Mouse (Mus musculus) kidney, postnatal 0 days (tissue): ENCODE data around the gene Mettl9. TPM values are rescaled to one million over a fixed set of nuclear protein-coding genes. Genes with fewer than 3 reads are reported as not detected.

Experiments
- ATAC-seq: fragments of 200-750 bp; cut with Nextera tagmentation; replicated peaks from 2 replicates; pipeline ENCODE4 v1.8.0; 2017; ENCODE audit warnings: low read depth, moderate number of reproducible peaks, moderate TSS enrichment, moderate library complexity; ENCODE audit not compliant: low FRiP score
- DNase-seq: peaks from one replicate; pipeline ENCODE4 v3.0.0-alpha.2; 2016; ENCODE audit warnings: low spot score
- H3K27ac ChIP-seq: fragments of 300-500 bp; sonication (generic); 2 replicates; pipeline ENCODE4 v1.5.1; 2014; ENCODE audit warnings: mild to moderate bottlenecking
- H3K27me3 ChIP-seq: fragments of 300-500 bp; sonication (generic); 2 replicates; pipeline ENCODE4 v1.6.1; 2014; ENCODE audit warnings: low read length, mixed read lengths; ENCODE audit not compliant: insufficient read depth
- H3K36me3 ChIP-seq: fragments of 300-500 bp; sonication (generic); 2 replicates; pipeline ENCODE4 v1.6.1; 2014; ENCODE audit warnings: low read length, mixed read lengths; ENCODE audit not compliant: insufficient read depth
- H3K4me1 ChIP-seq: fragments of 300-500 bp; sonication (generic); replicated peaks from 2 replicates; pipeline ENCODE4 v1.6.1; 2014; ENCODE audit warnings: antibody characterized with exemption, low read length, mixed read lengths; ENCODE audit not compliant: insufficient read depth
- H3K4me2 ChIP-seq: fragments of 300-500 bp; sonication (generic); 2 replicates; pipeline ENCODE4 v1.6.1; 2014; ENCODE audit warnings: mild to moderate bottlenecking, low read length, moderate library complexity, mixed read lengths
- H3K4me3 ChIP-seq: fragments of 300-500 bp; sonication (generic); replicated peaks from 2 replicates; pipeline ENCODE4 v1.5.1; 2014; ENCODE audit warnings: low read depth, low read length
- H3K9ac ChIP-seq: fragments of 300-500 bp; sonication (generic); 2 replicates; pipeline ENCODE4 v1.6.1; 2014; ENCODE audit warnings: low read depth, low read length
- H3K9me3 ChIP-seq: fragments of 300-500 bp; sonication (generic); replicated peaks from 2 replicates; pipeline ENCODE4 v1.6.1; 2016; ENCODE audit warnings: low read length, inconsistent platforms, mixed read lengths
- CTCF ChIP-seq: IDR thresholded peaks from 2 replicates; pipeline ENCODE4 v1.5.1; 2016; ENCODE audit warnings: antibody characterized with exemption, low read depth, mild to moderate bottlenecking, moderate library complexity
- whole genome bisulfite sequencing: fragments of 180-500 bp; shearing (Covaris S2); extraction: QIAGEN DNeasy Blood & Tissue Kit; methylation state at CpG from one replicate; pipeline ENCODE4 v1.1.7; 2014; 5-methylcytosine and 5-hydroxymethylcytosine counted together
- polyA plus RNA-seq: library from polyadenylated mRNA; unstranded; fragments of >200 nt; fragmentation: Nextera tagmentation; extraction: Ambion mirVana; gene quantifications from 2 replicates; pipeline ENCODE4 v1.2.1, GENCODE M21; 2015

Gene Mettl9
- polyA plus RNA-seq, 1 experiment from 2014 or later = 177 TPM

GRCm38 (mm10) chr7:121077311-121077710, 43.1 kb downstream of the Mettl9 start:
- DNase-seq = no peak
- Histone ChIP-seq H3K9me3 (no peaks in the 10 kb centered on the region), H3K4me3 (no peak overlapping the region), H3K27me3 (no peaks in the 10 kb centered on the region), H3K4me2 (no peak overlapping the region), H3K27ac (no peak overlapping the region), H3K4me1 (no peaks in the 10 kb centered on the region), H3K36me3 (peaks cover 8% of the 10 kb centered on the region; the same call in 1 of the 2 replicates), H3K9ac (no peak overlapping the region)
- whole genome bisulfite sequencing = 85% methylated on average over 6 of the region's 6 CpGs
- TF ChIP-seq CTCF = no peak
- peak; percentile 53; the same call in 1 of the 2 replicates for ATAC-seq

DNA sequence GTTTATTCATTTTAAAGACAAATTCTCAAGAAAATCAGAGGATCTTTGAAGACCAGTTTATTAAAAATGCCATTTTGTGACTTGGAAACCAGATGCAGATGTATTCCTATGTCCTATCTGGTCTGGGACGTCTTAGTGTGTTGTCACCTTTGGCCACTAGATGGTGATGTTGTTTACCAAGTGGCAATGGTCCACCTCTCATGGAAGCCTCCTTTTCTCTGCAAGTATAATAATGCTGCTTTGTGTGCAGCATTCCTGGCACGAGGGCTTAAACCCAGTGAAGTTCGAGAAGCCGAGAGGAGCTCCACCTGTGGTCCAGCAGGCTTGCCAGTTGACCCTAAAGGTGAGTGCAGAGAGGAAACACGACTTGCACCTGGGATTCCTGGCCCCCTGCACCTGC, 43.6 kb downstream of the Mettl9 start:
- Histone ChIP-seq H3K4me2 (no peak overlapping the region), H3K27ac (no peak overlapping the region), H3K9ac (no peak overlapping the region), H3K4me3 (no peak overlapping the region), H3K9me3 (no peaks in the 10 kb centered on the region), H3K27me3 (no peaks in the 10 kb centered on the region), H3K36me3 (peaks cover 8% of the 10 kb centered on the region; the same call in 1 of the 2 replicates), H3K4me1 (no peaks in the 10 kb centered on the region)
- 24% methylated on average over 5 of the region's 5 CpGs for WGBS
- DNase-seq (peak; percentile 89), ATAC-seq (peak; percentile 63)
- peak; percentile 86 for TF ChIP-seq CTCF

DNA sequence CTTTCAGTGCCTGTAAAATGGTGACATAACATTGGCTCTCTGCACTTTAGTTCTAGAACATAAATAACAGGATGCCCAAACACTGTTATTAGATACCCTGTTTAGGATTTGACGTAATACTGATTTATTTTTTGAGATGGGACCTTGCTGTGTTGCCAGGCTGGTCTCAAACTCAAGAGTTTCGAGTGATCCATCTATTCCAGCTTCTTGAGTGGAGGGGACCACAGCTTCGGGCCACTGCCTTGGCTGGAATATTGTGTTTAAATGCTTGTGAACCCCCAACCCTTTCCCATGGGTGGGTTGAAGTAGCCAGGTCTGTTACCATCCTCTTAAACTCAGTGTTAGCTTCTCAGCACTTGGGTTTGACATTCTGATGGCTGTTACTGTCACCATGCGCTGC, 47.1 kb downstream of the Mettl9 start, which contains the start of gene Otoa:
Gene Otoa, plus strand, starts transcription at position 301 of the 400 bp plus-strand sequence.
- Histone ChIP-seq H3K4me3 (no peak within 1 kb of the TSS), H3K9me3 (no peaks in the 10 kb centered on the region), H3K4me2 (no peak within 1 kb of the TSS), H3K27ac (no peak within 1 kb of the TSS), H3K4me1 (no peaks in the 10 kb centered on the region), H3K9ac (no peak within 1 kb of the TSS), H3K27me3 (no peaks in the 10 kb centered on the region), H3K36me3 (peaks cover 8% of the 10 kb centered on the region; the same call in 1 of the 2 replicates)
- ATAC-seq (no peak), DNase-seq (no peak)
- 83% methylated on average over 4 of the region's 4 CpGs for WGBS
- no peak for TF ChIP-seq CTCF

- Histone ChIP-seq H3K36me3 (peaks cover 6% of the 10 kb centered on the region; the same call in 1 of the 2 replicates), H3K4me3 (no peak overlapping the region), H3K27me3 (no peaks in the 10 kb centered on the region), H3K9me3 (no peaks in the 10 kb centered on the region), H3K27ac (no peak overlapping the region), H3K4me1 (no peaks in the 10 kb centered on the region), H3K4me2 (no peak overlapping the region), H3K9ac (no peak overlapping the region)
- 81% methylated on average over 2 of the region's 2 CpGs for WGBS
- DNase-seq = no peak
- no peak for ATAC-seq
- no peak for TF ChIP-seq CTCF
Measured at GRCm38 (mm10) chr7:121081816-121082215, 47.6 kb downstream of the Mettl9 start.

GRCm38 (mm10) chr7:121082949-121083513, 48.8 kb downstream of the Mettl9 start:
- ATAC-seq = no peak

DNA sequence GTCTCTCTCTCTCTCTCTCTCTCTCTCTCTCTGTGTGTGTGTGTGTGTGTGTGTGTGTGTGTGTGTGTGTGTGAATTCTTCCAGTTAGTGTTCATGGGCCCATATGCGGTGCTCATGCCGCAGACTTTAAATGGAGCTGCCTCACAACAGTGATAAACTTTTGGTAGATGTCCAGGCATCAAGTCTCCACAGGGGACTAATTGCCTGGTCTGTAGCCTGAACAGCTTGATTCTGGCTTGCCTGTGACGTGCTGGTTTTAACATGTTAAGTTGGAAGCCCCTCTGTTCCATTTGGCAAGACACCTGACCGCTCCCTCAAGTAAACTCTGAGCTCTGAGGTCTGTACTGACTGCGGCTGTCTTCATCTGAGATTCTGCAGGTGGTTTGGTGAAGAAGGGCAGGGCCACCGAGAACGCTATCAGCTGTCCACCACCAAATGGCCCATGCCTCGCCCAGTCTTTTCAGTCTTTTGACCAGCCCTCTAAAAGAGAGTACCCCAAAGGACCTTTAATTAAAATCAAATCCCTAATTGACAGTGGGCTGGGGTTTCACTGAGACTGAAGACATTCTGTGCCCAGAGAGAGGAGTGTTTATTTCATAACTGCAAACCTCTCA, 50.7 kb downstream of the Mettl9 start:
- H3K27ac ChIP-seq = no peak overlapping the region
- no peak overlapping the region for H3K9ac ChIP-seq
- TF ChIP-seq CTCF = no peak
- no peaks in the 10 kb centered on the region for H3K27me3 ChIP-seq
- ATAC-seq (no peak), DNase-seq (no peak)
- no peaks in the 10 kb centered on the region for H3K4me1 ChIP-seq
- no peak overlapping the region for H3K4me3 ChIP-seq
- H3K4me2 ChIP-seq = no peak overlapping the region
- no peaks in the 10 kb centered on the region for H3K36me3 ChIP-seq
- 57% methylated on average over 8 of the region's 8 CpGs for WGBS
- no peaks in the 10 kb centered on the region for H3K9me3 ChIP-seq

More at GRCm38 (mm10) chr7:121082949-121083513, 48.8 kb downstream of the Mettl9 start:
- WGBS = 76% methylated on average over 9 of the region's 9 CpGs
- no peak for TF ChIP-seq CTCF
- Histone ChIP-seq H3K36me3 (no peaks in the 10 kb centered on the region), H3K4me1 (no peaks in the 10 kb centered on the region), H3K27me3 (no peaks in the 10 kb centered on the region), H3K9me3 (no peaks in the 10 kb centered on the region), H3K4me2 (no peak overlapping the region), H3K4me3 (no peak overlapping the region), H3K9ac (no peak overlapping the region), H3K27ac (no peak overlapping the region)
- DNase-seq = no peak
